Mouse (Mus musculus) myocyte (in vitro differentiated cells): Measurements from ENCODE around the gene Qtrt1.
"Not testable (repeated sequence)": the region's sequence is repeated elsewhere in the genome, so short reads cannot be mapped to it uniquely, and the experiment has no call there.

Source experiments
- CEBPB ChIP-seq: IDR thresholded peaks from 2 replicates; pipeline ENCODE4 v1.6.1; 2011; ENCODE audit warnings: mild to moderate bottlenecking, moderate library complexity; ENCODE audit not compliant: poor library complexity, insufficient read depth, severe bottlenecking
- E2F4 ChIP-seq: IDR thresholded peaks from one replicate; pipeline ENCODE4 v1.6.1; 2011; ENCODE audit warnings: mild to moderate bottlenecking, control low read depth, moderate library complexity; ENCODE audit not compliant: insufficient read depth
- MAX ChIP-seq: IDR thresholded peaks from one replicate; pipeline ENCODE4 v1.6.1; 2011; ENCODE audit warnings: low read depth, mild to moderate bottlenecking, control low read depth
- MYOD1 ChIP-seq, 3 experiments: IDR thresholded peaks; one replicate each; pipeline ENCODE4 v1.6.1; 2011; ENCODE audit warnings: control low read depth in 2 of 3, low read depth in 2 of 3, mild to moderate bottlenecking in 2 of 3, moderate library complexity in 1 of 3; ENCODE audit not compliant: insufficient read length in 2 of 3, control insufficient read depth in 1 of 3
- MYOG ChIP-seq, 3 experiments: IDR thresholded peaks; one replicate each; pipeline ENCODE4 v1.6.1; 2011; ENCODE audit warnings: control low read depth in 2 of 3, low read depth in 2 of 3, mild to moderate bottlenecking in 2 of 3; ENCODE audit not compliant: insufficient read length in 2 of 3, control insufficient read depth in 1 of 3, insufficient read depth in 1 of 3
- POLR2A ChIP-seq: IDR thresholded peaks from one replicate; pipeline ENCODE4 v1.6.1; 2011; ENCODE audit warnings: low read depth, mild to moderate bottlenecking, control low read depth, moderate library complexity; ENCODE audit not compliant: insufficient read length
- POLR2AphosphoS2 ChIP-seq: IDR thresholded peaks from one replicate; pipeline ENCODE4 v1.6.1; 2011; ENCODE audit warnings: low read depth, control low read depth; ENCODE audit not compliant: insufficient read length
- REST ChIP-seq: IDR thresholded peaks from one replicate; pipeline ENCODE4 v1.6.1; 2011; ENCODE audit warnings: mild to moderate bottlenecking, control low read depth, moderate library complexity; ENCODE audit not compliant: insufficient read depth, insufficient read length
- TCF12 ChIP-seq: IDR thresholded peaks from one replicate; pipeline ENCODE4 v1.6.1; 2011; ENCODE audit warnings: mild to moderate bottlenecking, control low read depth; ENCODE audit not compliant: poor library complexity, insufficient read depth, severe bottlenecking
- TCF3 ChIP-seq: IDR thresholded peaks from one replicate; pipeline ENCODE4 v1.6.1; 2011; ENCODE audit warnings: low read depth, control low read depth; ENCODE audit not compliant: insufficient read length
- USF1 ChIP-seq: IDR thresholded peaks from one replicate; pipeline ENCODE4 v1.6.1; 2011; ENCODE audit warnings: low read depth, mild to moderate bottlenecking, control low read depth, moderate library complexity

GRCm38 (mm10) chr9:21464565-21464928, 52.9 kb downstream of the Qtrt1 start:
- TF ChIP-seq POLR2A; USF1; MYOD1 (IDR thresholded peaks at IDR 0.05; ENCODE audit: control insufficient read depth in 1 of 3, insufficient read length in 2 of 3, low read depth in 2 of 3); POLR2AphosphoS2; TCF12; TCF3; E2F4; MAX; MYOG (IDR thresholded peaks at IDR 0.05; ENCODE audit: control insufficient read depth in 1 of 3, insufficient read depth in 1 of 3, insufficient read length in 2 of 3, low read depth in 2 of 3); CEBPB; REST: not testable (repeated sequence)
